Mouse (Mus musculus) monocyte, adult 5-6 weeks (primary cell): ENCODE measurements around the gene Mlec. TPM values are rescaled to one million over a fixed set of nuclear protein-coding genes. Genes with fewer than 3 reads are reported as not detected.
"Not testable (repeated sequence)": the region's sequence is repeated elsewhere in the genome, so short reads cannot be mapped to it uniquely, and the experiment has no call there.

Experiments used
- ATAC-seq: fragments of 153-309, 156-312 bp; replicated peaks from 2 replicates; pipeline ENCODE4 v1.8.0; 2017; ENCODE audit warnings: mild to moderate bottlenecking; ENCODE audit not compliant: low TSS enrichment, insufficient number of reproducible peaks, severe bottlenecking, poor library complexity, low FRiP score
- total RNA-seq: library from RNA; stranded (forward); fragments of 200-1000, 200-491, 200-594 nt; gene quantifications from 3 replicates; pipeline ENCODE4 v1.2.3, GENCODE M21; 2017

The Mlec gene
- total RNA-seq, 1 experiment from 2014 or later = 59.6 TPM

GRCm38 (mm10) chr5:115182925-115183324 is 24.9 kb upstream of the Mlec start:
- no peak for ATAC-seq

DNA sequence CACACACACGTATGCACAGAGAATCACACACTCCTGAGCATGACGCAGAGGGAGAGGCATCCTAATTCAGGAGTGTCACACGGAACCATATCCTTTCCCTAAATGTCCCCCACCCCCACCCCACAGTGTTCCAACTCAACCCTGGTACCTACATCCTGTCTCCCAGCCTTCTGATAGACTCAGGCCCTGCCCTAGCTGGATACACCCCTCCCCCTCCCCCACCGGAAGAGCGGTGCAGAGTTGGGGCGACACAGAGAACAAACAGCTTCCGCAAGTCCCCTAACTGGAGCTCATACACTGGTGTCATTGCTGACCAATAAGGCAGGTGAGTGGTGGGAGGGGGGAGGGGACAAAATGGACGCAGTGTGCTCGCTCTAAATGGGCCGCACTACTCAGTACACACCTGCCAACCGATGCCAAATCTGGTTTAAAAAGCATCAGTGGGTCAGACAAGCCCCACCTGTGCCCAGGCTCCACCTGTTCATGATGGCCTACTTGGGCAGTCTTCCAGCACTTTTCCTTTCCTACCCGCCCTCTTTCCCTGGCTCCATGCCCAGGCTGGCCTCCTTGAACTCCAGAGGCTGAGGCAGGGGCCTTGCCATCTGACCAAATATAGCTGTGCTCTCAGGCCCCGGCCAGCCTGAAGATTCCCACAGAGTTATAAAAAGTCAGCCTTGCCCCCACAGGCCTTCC is 23.4 kb upstream of the Mlec start:
- no peak for ATAC-seq

DNA sequence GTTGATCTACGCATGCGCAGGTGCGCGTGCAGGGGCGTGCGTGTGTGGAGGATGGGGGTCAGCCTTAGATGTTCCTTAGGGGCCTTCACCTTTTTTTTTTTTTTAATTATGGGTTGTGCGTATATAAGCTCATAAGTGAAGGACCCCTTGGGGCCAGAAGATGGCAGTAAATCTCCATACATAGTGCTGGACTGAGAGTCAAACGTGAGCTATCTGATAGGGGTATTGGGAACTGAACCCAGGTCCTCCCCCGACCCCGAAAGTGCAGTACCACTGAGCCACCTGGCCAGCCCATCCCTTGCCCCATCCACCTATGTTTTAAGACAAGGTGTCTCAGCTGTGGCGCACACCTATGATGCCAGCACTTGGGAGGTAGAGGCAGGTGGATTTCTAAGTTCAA is 21.6 kb upstream of the Mlec start:
- ATAC-seq = no peak

DNA sequence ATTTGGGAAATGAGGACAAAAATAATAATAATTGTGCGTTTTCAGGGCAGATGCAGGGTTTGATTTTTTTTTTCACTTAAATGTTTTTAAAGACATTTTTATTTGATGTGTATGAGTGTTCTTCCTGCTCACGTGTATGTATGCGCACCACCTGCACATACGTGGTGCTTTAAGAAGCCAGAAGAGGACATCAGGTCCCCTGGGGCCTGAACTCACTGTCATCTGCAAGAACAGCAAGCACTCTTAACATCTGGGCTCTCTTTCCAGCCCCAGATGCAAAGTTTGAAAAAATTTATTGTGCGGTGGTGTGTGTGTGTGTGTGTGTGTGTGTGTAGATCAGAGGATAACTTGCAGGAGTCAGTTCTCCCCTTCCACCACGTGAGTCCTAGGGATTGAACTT is 19.9 kb upstream of the Mlec start:
- no peak for ATAC-seq

GRCm38 (mm10) chr5:115174554-115174953 is 16.6 kb upstream of the Mlec start:
- no peak for ATAC-seq

GRCm38 (mm10) chr5:115170150-115170549 is 12.2 kb upstream of the Mlec start:
- no peak for ATAC-seq

DNA sequence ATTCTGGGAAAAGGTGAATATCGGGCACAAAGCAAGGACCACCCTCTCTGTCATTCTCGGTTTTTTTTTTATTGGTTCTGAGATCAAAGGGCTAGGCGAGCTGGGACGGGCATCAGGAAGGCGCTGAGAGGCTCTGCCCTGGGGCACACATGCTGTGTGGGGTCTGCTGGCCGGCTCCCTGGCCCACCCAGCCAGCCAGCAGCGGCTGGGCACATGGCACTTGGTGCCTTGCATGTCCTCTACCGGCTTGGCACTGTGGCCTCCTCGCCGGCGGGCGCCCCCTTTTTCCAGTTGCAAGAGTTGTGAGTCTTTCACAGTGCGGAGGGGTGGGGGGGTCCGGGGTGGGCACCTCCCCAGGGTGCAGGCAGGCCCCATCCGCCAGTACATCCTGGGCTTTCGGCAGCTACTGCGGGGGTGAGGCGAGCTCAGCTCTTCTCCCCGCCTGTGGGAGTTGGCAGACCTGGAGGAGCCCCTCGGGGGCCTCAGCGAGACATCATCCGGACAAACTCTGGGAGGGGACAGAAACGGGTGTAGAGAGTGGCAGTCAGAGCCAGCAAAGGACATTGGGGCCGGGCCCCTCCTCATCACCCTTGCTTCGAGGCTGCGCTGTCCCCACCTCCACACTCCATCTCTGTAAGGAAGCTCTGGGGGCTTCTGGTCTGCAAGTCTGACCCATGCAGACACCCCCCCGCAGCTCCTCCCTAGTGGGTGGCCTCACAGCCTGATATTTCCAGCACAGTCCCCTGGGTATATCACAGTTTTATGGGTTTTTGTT is 10.8 kb upstream of the Mlec start:
- ATAC-seq = no peak

GRCm38 (mm10) chr5:115167396-115167795 is 9.4 kb upstream of the Mlec start:
- ATAC-seq = peak; percentile 72

DNA sequence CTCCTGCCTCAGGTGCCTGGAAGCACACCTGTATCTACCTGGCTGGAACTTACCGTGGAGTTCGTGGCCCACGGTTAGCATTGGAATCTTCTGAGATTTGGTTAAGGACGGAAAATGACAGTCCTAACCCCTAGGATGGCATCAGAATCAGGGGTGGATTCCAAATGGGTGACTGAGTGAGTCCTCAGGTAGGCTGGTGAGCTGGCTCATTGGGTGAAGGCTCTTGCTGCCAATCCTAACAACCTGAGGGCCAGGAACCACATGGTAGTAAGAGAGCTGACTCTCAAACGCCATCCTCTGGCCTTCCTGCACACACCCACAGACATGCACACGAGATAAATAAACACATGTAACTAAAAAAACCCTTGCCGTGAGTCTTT is 8.8 kb upstream of the Mlec start:
- ATAC-seq = no peak

- no peak for ATAC-seq
These were observed 8.2 kb upstream of the Mlec start for GRCm38 (mm10) chr5:115165895-115166814.

- no peak for ATAC-seq
These were observed 7.4 kb upstream of the Mlec start for GRCm38 (mm10) chr5:115165351-115165750.

DNA sequence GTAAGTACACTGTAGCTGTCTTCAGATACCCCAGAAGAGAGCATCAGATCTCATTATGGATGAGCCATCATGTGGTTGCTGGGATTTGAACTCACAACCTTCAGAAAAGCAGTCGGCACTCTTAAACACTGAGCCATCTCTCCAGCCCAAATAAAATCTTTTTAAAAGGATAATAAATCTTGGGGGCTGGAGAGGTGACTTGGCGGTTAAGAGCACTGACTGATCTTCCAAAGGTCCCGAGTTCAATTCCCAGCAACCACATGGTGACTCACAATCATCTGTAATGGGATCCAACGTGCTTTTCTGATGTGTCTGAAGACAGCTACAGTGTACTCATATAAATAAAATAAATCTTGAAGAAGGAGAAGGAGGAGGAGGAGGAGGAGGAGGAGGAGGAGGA is 6.5 kb upstream of the Mlec start:
- not testable (repeated sequence) for ATAC-seq

DNA sequence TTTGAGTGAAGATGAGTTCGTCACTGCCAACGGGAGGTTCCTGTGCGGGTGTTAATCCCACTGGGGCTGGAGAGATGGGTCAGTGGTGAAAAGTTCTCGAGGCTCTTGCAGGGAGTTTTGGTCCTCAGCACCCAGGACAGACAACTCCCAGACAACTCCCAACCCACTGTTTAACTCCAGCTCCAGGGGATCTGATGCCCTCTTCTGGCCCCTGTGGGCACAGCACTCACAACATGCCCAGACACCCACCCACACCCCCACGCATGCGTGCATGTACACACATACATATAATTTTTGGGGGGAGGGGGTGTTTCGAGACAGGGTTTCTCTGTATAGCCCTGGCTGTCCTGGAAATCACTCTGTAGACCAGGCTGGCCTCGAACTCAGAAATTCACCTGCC is 5.6 kb upstream of the Mlec start:
- no peak for ATAC-seq

GRCm38 (mm10) chr5:115161940-115162279 is 3.9 kb upstream of the Mlec start:
- not testable (repeated sequence) for ATAC-seq

DNA sequence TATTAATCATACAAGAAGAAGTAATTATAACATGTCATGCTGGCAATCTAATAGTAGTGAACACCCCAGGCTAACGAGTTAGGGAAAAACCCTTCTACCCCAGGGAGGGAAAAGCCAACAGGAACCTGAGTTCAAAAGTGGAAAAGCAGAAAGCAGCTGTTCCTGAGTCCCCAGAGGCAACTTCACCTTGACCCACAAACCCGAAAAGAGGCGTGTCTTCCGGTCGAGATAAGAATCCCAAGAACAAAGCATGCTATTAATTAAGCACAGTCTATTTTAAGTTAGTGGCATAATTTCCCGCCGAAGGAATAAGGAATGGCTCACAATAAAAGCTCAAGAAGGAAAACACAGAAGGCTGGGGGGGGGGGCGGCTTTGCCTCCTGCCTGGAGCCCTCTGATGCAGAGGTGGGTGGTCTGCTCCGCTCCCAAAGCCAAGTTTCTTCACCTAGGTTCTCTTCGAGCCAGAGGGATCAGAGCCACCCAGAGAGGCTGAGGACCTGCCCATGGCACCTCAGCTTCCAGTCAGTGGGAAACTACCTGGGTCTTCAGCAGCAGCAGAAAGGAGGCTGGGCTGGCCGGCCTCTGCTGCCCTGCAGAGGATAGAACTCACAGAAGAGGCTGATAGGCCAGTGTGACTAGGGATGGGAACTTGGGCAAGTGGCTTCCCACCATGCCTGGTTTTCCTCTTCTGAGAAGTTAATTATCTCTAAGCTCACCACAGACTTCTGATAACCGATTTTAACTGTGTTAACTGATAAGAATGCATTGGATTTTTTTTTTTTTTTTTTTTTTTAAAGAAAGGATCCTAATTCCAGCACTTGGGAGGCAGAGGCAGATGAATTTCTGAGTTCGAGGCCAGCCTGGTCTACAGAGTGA is 3.3 kb upstream of the Mlec start:
- ATAC-seq = no peak

- no peak for ATAC-seq
These were observed 2.7 kb upstream of the Mlec start for GRCm38 (mm10) chr5:115160655-115161054.

- no peak for ATAC-seq
These were observed 1.2 kb upstream of the Mlec start for GRCm38 (mm10) chr5:115159165-115159564.

- ATAC-seq = no peak
These were observed 918 bp downstream of the Mlec start for GRCm38 (mm10) chr5:115156933-115157589.
